Mouse (Mus musculus) forebrain, embryonic 10.5 days (tissue): ENCODE data around the gene B3gntl1. TPM values are rescaled to one million over a fixed set of nuclear protein-coding genes. Genes with fewer than 3 reads are reported as not detected.

ENCODE experiments used
- DNase-seq: peaks from one replicate; pipeline ENCODE4 v3.0.0-alpha.2; 2017; ENCODE audit warnings: low spot score; ENCODE audit errors: extremely low spot score
- H3K27ac ChIP-seq: fragments of 300-500 bp; sonication (generic); 2 replicates; pipeline ENCODE4 v1.5.1; 2016; ENCODE audit warnings: mild to moderate bottlenecking
- H3K27me3 ChIP-seq: fragments of 300-500 bp; sonication (generic); 2 replicates; pipeline ENCODE4 v1.6.1; 2016; ENCODE audit warnings: mild to moderate bottlenecking; ENCODE audit not compliant: poor library complexity, severe bottlenecking
- H3K36me3 ChIP-seq: fragments of 300-500 bp; sonication (generic); replicated peaks from 2 replicates; pipeline ENCODE4 v1.6.1; 2016; ENCODE audit warnings: mild to moderate bottlenecking, moderate library complexity
- H3K4me1 ChIP-seq: fragments of 300-500 bp; sonication (generic); 2 replicates; pipeline ENCODE4 v1.6.1; 2016
- H3K4me3 ChIP-seq: fragments of 300-500 bp; sonication (generic); 2 replicates; pipeline ENCODE4 v1.5.1; 2016; ENCODE audit warnings: mild to moderate bottlenecking, moderate library complexity
- H3K9me3 ChIP-seq: fragments of 300-500 bp; sonication (generic); 2 replicates; pipeline ENCODE4 v1.6.1; 2016; ENCODE audit warnings: mild to moderate bottlenecking, moderate library complexity
- WGBS: fragments of 180-500 bp; shearing (Covaris S2); methylation state at CpG from one replicate; pipeline ENCODE4 v1.1.7; 2016; 5-methylcytosine and 5-hydroxymethylcytosine counted together
- polyA plus RNA-seq: library from polyadenylated mRNA; unstranded; fragments of >200 nt; fragmentation: Nextera tagmentation; extraction: Ambion mirVana; gene quantifications from 2 replicates; pipeline ENCODE4 v1.2.1, GENCODE M21; 2016

B3gntl1 gene
- polyA plus RNA-seq, 1 experiment from 2014 or later, result 7.7 TPM

DNA sequence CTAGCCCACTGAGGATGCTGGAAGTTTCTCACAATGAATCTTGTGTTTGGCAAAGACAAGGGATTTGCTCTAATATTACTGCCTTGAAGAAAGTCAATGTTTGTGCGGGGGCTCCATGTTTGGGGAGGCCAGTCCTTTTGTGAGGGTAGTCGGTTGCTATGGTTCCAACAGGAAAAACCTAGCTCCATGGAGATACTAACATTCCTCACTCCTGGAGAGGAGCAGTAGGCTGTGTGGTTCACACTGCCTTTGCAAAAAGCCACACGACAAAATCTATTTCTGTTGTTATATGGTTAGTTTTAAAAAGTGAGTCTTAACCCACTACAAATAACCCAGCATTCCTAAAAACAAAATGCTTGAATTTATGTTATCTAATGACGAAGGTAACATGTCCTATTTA, 19.3 kb downstream of the B3gntl1 start:
- Histone ChIP-seq H3K9me3 (no peaks in the 10 kb centered on the region), H3K36me3 (0 out of 2 replicates have a peak, but pooled peaks cover 9% of the 10 kb centered on the region), H3K4me3 (no peak overlapping the region), H3K4me1 (no peaks in the 10 kb centered on the region), H3K27me3 (no peaks in the 10 kb centered on the region), H3K27ac (no peak overlapping the region)
- WGBS, result 92% methylated on average over 4 of the region's 4 CpGs
- DNase-seq, result no peak

DNA sequence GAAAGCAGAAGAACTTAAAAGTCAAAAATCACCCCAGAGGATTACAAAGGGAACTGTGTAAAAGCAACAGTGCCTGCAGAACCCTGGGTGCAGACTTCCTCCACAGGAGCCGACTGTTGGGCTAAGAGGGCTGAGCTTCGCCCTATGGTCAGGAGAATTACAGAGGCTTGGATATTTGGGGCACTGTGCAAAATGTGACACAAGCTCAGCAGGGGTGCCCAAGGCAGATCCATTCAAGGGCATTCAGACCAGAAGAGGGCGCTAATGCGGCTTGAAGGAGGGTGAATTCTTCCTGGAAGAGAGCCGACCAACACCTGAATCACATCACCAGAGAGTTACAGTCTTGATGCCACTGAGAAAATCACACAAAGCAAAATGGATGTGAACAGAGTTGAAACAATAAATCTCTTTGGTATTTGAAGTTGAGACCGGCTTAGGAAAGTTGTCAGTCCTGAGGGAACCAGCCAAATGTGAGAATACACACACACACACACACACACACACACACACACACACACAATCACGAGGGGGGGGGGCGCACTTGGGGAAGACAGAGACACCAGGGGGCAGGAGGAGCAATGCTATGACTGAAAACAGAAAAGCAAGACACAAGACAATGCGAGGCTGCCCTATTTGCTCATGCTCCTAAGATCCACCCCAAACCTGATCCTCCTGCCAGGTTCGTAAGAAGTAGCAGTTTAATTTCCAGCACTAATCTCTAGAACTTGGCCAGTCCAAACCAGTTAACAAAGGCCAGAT, 20.2 kb downstream of the B3gntl1 start:
- H3K27ac ChIP-seq, result no peak overlapping the region
- H3K4me3 ChIP-seq, result no peak overlapping the region
- 0 out of 2 replicates have a peak, but pooled peaks cover 11% of the 10 kb centered on the region for H3K36me3 ChIP-seq
- DNase-seq, result peak; percentile 32
- H3K27me3 ChIP-seq, result no peaks in the 10 kb centered on the region
- H3K4me1 ChIP-seq, result no peaks in the 10 kb centered on the region
- no peaks in the 10 kb centered on the region for H3K9me3 ChIP-seq
- whole genome bisulfite sequencing, result 57% methylated on average over 10 of the region's 10 CpGs

DNA sequence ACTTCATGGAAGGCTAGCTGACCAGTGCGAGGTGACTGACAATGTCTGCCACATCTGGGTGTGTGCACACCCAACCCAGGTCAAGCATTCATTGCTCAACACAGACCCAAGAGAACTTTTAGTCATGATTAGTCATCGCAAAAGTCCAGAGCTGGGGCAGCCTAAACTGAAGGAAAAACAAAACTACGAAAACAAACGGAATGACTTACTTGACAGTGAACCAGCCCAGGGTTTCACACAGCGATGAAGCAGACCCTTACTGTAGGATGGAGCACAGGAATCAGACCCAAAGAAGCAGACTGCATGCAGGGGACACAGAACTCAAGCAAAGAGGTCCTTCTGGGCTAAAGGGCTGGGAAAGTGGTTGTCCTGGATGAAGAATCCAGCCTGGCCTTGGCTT, 21.0 kb downstream of the B3gntl1 start:
- no peaks in the 10 kb centered on the region for H3K27me3 ChIP-seq
- 0 out of 2 replicates have a peak, but pooled peaks cover 11% of the 10 kb centered on the region for H3K36me3 ChIP-seq
- no peaks in the 10 kb centered on the region for H3K9me3 ChIP-seq
- no peak overlapping the region for H3K27ac ChIP-seq
- no peaks in the 10 kb centered on the region; the same call in 1 of the 2 replicates for H3K4me1 ChIP-seq
- 92% methylated on average over 5 of the region's 5 CpGs for WGBS
- no peak for DNase-seq
- no peak overlapping the region for H3K4me3 ChIP-seq

DNA sequence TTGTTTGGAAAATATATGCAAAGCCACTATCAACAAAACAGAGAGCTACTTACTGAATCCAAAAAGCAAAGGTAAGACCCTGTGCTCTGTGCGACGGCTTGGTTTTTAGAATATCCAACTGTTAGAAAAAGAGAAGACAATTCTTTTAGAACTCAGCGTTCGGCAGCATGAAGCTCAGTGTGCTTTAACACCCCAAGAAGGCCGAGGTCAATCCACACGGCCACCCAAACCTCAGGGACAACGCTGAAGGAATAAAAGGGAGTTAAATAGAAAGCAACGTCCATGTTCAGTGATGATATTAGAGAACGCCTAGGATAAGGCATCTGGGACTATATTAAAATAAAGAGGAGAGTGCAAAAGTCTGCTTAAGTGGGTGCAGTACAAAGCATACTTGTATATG, 21.4 kb downstream of the B3gntl1 start:
- no peaks in the 10 kb centered on the region; the same call in 1 of the 2 replicates for H3K4me1 ChIP-seq
- no peak overlapping the region for H3K27ac ChIP-seq
- no peak overlapping the region for H3K4me3 ChIP-seq
- H3K9me3 ChIP-seq, result no peaks in the 10 kb centered on the region
- 0 out of 2 replicates have a peak, but pooled peaks cover 11% of the 10 kb centered on the region for H3K36me3 ChIP-seq
- WGBS, result 92% methylated on average over 9 of the region's 9 CpGs
- DNase-seq, result no peak
- no peaks in the 10 kb centered on the region for H3K27me3 ChIP-seq

GRCm38 (mm10) chr11:121650668-121651067, 22.3 kb downstream of the B3gntl1 start:
- no peaks in the 10 kb centered on the region for H3K9me3 ChIP-seq
- H3K27ac ChIP-seq, result no peak overlapping the region
- 0 out of 2 replicates have a peak, but pooled peaks cover 11% of the 10 kb centered on the region for H3K36me3 ChIP-seq
- no peak overlapping the region for H3K4me3 ChIP-seq
- no peak for DNase-seq
- 93% methylated on average over 11 of the region's 11 CpGs for WGBS
- no peaks in the 10 kb centered on the region for H3K27me3 ChIP-seq
- H3K4me1 ChIP-seq, result no peaks in the 10 kb centered on the region; the same call in 1 of the 2 replicates

DNA sequence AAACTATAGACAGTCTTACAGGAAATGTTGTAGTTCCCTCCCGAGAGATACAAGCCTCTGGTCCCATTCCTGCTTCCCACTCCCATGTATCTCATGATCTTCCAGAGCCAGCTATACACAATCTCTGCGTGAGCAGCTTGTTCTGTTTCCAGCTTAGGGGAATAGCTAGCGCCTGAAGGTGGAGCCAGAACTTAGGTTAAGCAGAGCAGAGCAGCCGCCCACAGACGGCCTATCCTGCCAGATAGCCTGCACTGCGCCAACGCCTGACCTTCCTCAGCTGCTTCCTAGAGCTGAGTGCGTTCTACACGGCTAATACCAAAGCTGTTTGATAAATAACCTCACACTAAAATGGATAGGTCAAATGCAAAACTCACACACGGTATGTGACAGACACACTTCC, 23.1 kb downstream of the B3gntl1 start:
- WGBS, result 84% methylated on average over 10 of the region's 10 CpGs
- no peaks in the 10 kb centered on the region for H3K9me3 ChIP-seq

DNA sequence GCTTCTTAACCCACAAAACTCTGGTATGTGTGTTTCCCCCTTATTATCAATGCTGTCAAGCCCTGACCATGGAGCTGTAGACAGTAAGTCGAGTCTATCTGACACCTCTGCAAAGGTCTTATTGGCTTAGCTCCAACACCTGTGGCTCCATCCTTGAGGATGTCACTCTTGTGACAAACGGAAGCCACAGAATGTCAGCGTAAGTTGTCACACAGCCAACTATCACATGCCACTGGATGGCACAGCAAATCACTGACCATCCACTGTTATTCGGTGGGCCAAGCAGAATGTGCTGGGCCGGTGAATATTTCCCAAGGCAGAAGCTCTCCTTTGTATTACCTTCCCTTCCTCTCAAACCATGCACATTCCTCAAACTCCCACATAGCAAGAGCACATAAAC, 24.8 kb downstream of the B3gntl1 start:
- peaks cover 15% of the 10 kb centered on the region for H3K36me3 ChIP-seq
- no peaks in the 10 kb centered on the region for H3K27me3 ChIP-seq
- no peak overlapping the region for H3K27ac ChIP-seq
- no peaks in the 10 kb centered on the region; the same call in 1 of the 2 replicates for H3K4me1 ChIP-seq
- no peak overlapping the region for H3K4me3 ChIP-seq
- 96% methylated on average over 5 of the region's 5 CpGs for WGBS
- no peak for DNase-seq
- H3K9me3 ChIP-seq, result no peaks in the 10 kb centered on the region

More for the DNA sequence above, 23.1 kb downstream of the B3gntl1 start:
- Histone ChIP-seq H3K4me1 (no peaks in the 10 kb centered on the region; the same call in 1 of the 2 replicates), H3K27me3 (no peaks in the 10 kb centered on the region), H3K27ac (no peak overlapping the region), H3K36me3 (0 out of 2 replicates have a peak, but pooled peaks cover 11% of the 10 kb centered on the region), H3K4me3 (no peak overlapping the region)
- DNase-seq, result no peak

- H3K9me3 ChIP-seq, result no peaks in the 10 kb centered on the region
- H3K36me3 ChIP-seq, result peaks cover 15% of the 10 kb centered on the region
- H3K4me1 ChIP-seq, result no peaks in the 10 kb centered on the region; the same call in 1 of the 2 replicates
- no peaks in the 10 kb centered on the region for H3K27me3 ChIP-seq
- WGBS, result 79% methylated on average over 9 of the region's 9 CpGs
- DNase-seq, result no peak
- H3K4me3 ChIP-seq, result no peak overlapping the region
- no peak overlapping the region for H3K27ac ChIP-seq
These were observed 25.6 kb downstream of the B3gntl1 start for GRCm38 (mm10) chr11:121647321-121647720.

DNA sequence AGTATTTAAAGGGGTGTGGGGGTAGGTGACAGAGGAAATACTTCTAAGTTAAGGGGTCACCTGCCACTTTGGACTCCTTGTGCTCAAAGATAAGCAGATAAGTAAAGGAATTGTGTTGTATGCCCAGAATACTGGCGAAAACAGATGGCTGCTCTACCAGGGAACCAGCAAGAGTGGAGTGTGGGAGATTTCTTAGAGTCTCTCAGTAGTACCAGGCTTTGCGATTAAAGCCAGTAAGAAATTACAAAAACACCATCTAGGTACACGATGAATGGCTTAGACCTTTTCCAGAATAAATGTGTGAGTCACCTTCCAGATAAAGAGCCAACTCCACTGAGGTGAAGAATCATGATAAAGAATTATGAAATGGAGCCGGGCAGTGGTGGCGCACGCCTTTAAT, 27.6 kb downstream of the B3gntl1 start:
- no peak for DNase-seq
- Histone ChIP-seq H3K4me1 (peaks cover 6% of the 10 kb centered on the region), H3K27me3 (no peaks in the 10 kb centered on the region), H3K4me3 (no peak overlapping the region), H3K9me3 (no peaks in the 10 kb centered on the region), H3K36me3 (peaks cover 13% of the 10 kb centered on the region), H3K27ac (no peak overlapping the region)
- 94% methylated on average over 6 of the region's 6 CpGs for WGBS

DNA sequence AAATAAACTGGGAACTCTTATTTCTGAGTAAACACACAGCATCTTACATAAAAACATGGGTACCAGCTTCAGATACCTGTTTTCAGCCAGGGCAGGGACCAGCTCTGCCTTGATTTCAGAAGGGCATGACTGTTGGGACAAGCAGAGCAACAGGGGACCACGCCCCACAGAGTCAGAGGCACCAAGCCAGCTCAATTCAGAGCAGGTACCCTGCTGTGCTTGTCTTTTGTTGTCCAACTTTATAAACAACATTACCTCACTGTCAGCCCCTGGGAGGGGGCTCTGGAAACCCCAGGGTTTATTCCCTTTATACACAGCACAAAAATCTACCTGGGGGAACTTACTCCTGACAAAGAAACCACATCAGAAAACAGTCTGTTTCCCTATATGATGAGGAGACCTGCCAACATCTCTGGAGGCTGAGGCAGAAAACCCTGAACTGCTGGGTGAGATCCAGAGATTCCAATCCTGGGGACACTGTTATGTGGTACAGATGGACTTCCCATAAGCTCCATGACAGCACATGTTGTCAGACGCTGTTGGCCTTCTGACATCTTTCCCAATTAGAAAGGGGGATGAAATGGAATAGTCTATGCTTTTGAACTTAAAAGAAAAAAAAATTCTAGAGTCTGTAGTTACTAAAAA, 31.3 kb downstream of the B3gntl1 start:
- 58% methylated on average over 2 of the region's 2 CpGs for WGBS
- H3K27ac ChIP-seq, result no peak overlapping the region
- H3K4me3 ChIP-seq, result no peak overlapping the region
- peaks cover 6% of the 10 kb centered on the region; the same call in 1 of the 2 replicates for H3K4me1 ChIP-seq
- H3K36me3 ChIP-seq, result peaks cover 37% of the 10 kb centered on the region
- H3K27me3 ChIP-seq, result no peaks in the 10 kb centered on the region
- no peaks in the 10 kb centered on the region for H3K9me3 ChIP-seq
- DNase-seq, result no peak

- Histone ChIP-seq H3K27me3 (no peaks in the 10 kb centered on the region), H3K9me3 (no peaks in the 10 kb centered on the region), H3K36me3 (peaks cover 36% of the 10 kb centered on the region), H3K27ac (no peak overlapping the region), H3K4me1 (peaks cover 3% of the 10 kb centered on the region; the same call in 1 of the 2 replicates), H3K4me3 (no peak overlapping the region)
- WGBS, result 92% methylated on average over 10 of the region's 10 CpGs
- no peak for DNase-seq
These were observed 36.3 kb downstream of the B3gntl1 start for GRCm38 (mm10) chr11:121636646-121637045.

GRCm38 (mm10) chr11:121631410-121631809, 41.5 kb downstream of the B3gntl1 start:
- Histone ChIP-seq H3K36me3 (peaks cover 28% of the 10 kb centered on the region), H3K27me3 (no peaks in the 10 kb centered on the region), H3K4me1 (no peaks in the 10 kb centered on the region), H3K27ac (no peak overlapping the region), H3K9me3 (no peaks in the 10 kb centered on the region), H3K4me3 (no peak overlapping the region)
- WGBS, result 95% methylated on average over 7 of the region's 7 CpGs
- no peak for DNase-seq

- Histone ChIP-seq H3K9me3 (no peaks in the 10 kb centered on the region), H3K27ac (no peak overlapping the region), H3K36me3 (peaks cover 28% of the 10 kb centered on the region), H3K4me1 (no peaks in the 10 kb centered on the region), H3K4me3 (no peak overlapping the region), H3K27me3 (no peaks in the 10 kb centered on the region)
- DNase-seq, result no peak
- WGBS, result 81% methylated on average over 4 of the region's 4 CpGs
These were observed 42.5 kb downstream of the B3gntl1 start for GRCm38 (mm10) chr11:121630406-121630805.
